Mouse (Mus musculus): ENCODE results near the gene Olfr603.
"Not testable (repeated sequence)": the region's sequence is repeated elsewhere in the genome, so short reads cannot be mapped to it uniquely, and the experiment has no call there.

The Olfr603 gene

GRCm38 (mm10) chr7:103386077-103386476 lies at the start of gene Olfr603:
TSS of gene Olfr603 (minus strand) at chr7:103386177.
- DNase-seq = no peak

DNA sequence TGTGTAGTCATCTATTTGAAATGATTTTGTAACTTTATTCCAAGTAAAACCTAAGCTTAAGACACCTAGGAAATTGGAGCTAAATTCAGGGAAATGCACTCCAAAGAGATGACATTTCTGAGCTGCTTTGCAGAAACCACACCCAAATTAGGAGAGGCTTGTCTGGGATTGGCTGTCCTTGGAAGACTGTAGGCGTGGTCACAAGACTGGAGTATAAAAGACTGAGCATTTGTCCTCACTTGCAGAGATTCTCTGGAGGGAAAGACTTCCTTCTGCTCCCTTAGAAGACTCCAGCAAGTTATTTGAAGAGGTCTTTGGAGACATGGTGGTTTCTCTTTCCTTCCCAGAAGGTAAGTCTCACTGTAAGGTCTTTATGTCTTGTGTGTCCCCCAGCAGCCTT lies 28.8 kb upstream of the Olfr603 start, which contains the start of gene Usp17lc:
Gene Usp17lc (plus strand): TSS at position 301 of the 400 bp plus-strand sequence.
- not testable (repeated sequence) for DNase-seq

- DNase-seq = not testable (repeated sequence)
Measured at GRCm38 (mm10) chr7:103406521-103407055, 20.6 kb upstream of the Olfr603 start.

DNA sequence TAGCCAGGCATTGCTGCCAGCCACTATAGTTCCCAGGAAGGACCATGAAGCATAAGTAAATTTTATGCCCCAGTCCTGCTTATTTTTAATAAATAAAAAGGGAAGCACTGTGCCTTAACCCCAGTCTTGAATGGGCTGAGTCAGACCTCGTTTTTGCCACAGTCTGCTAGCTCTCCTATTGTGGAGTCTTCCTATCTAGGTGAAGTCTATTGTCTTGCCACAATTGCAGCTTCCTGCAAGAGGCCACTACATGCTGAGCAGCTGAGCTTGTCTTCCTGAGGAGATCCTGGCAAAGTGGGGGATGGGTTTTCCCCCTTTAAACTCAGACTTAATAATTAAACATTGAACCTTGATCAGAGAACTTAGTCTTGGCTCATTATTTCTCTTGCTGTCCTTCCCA lies 13.0 kb upstream of the Olfr603 start:
- no peak for DNase-seq

GRCm38 (mm10) chr7:103397758-103398157 lies 11.8 kb upstream of the Olfr603 start:
- no peak for DNase-seq

DNA sequence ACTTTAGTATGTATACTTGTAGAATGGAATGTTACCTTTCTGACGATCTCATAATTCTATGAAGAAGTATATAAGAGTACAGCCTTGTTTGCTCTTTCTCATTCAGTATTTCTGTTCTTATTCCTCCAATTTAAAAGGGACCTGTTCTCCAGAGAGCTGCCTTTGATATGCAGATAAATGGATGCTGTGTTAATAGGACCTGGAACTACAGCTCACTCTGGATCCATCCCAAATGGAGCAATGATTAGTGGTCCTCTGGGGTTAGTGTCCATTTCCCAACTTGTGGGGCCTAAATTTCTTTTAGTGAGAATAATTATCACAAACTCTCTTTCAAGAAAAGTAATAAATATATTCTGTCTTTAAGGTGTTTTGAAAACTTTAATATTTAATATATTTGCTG lies 23.4 kb downstream of the Olfr603 start, which contains the start of gene Olfr601:
Gene Olfr601 (minus strand): TSS at position 101 of the 400 bp plus-strand sequence.
- no peak for DNase-seq

GRCm38 (mm10) chr7:103349569-103349968 lies 36.4 kb downstream of the Olfr603 start, which contains the start of gene Olfr600:
TSS of gene Olfr600 (minus strand) at chr7:103349669.
- no peak for DNase-seq

DNA sequence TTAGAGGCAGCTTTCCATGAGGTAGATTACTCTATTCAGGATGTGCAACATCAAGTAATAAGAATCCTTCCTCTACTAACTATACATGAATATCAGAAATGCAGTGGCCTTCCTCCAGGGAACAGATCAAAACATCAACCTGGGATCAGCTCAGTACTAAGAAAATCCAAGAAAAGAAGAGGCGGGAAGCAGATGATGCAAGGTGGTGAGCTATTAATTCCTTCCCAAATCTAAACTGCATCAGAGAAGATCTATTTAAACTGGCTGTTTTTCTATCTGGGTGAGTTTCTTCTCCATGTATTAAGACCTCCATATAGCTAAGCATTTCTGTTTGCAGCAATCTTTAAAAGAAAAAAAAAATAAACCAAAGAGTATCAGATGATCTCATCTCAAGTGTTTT lies 50.4 kb downstream of the Olfr603 start, which contains the start of gene Olfr599:
Gene Olfr599 (plus strand): TSS at position 301 of the 400 bp plus-strand sequence.
- DNase-seq = no peak
